Mouse (Mus musculus): Measurements from ENCODE around the gene Lrrfip1.

DNA sequence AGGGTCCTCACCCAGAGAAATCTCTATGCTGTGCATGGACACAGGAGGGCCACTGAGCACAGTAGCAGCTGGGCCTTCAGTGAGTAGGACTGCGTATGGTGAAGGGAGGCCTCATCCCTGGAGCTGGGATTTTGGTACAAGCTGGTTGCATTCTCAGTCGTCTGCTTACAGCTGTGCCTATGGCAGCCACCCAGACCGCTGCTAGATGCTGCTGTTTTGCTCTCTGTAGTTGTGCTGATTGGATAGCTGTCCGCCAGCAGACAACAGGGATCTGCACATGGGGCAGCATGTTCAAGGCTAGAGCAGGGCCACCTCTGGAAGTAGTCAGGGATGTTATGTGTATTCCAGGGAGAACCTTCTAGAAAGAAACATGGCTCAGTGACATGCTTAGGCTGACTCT, 33.0 kb downstream of the Lrrfip1 start:
- TF ChIP-seq GATA1 (IDR thresholded peaks at IDR 0.05; ENCODE audit: borderline replicate concordance, low read length) = no peak
- TF ChIP-seq FLI1 (IDR thresholded peaks at IDR 0.05; ENCODE audit: low read length) = no peak

Measured in megakaryocyte, embryonic 14.5 days (primary cell).